ENCODE assay signal across 8 mouse cellular contexts in genomic region chr8:123752773-123753468, GRCm38 (mm10). TPM values are rescaled to one million over a fixed set of nuclear protein-coding genes. Genes with fewer than 3 reads are reported as not detected.
A peak's percentile ranks its signal among the peaks of the same experiment; 100 is the strongest.
DNase-seq lines count a peak whose midpoint lies in the region; ATAC-seq and TF ChIP-seq lines count a peak whose summit lies in the region.

No protein-coding gene starts in this region.

- 0 out of 2 replicates have a peak, but pooled peaks have one; percentile 39 for ATAC-seq in heart, embryonic 14.5 days (ENCODE audit: insufficient number of reproducible peaks, insufficient read depth, low FRiP score, low read depth)
- ATAC-seq in forebrain, embryonic 15.5 days (replicated peaks) = peak; percentile 59
- ATAC-seq in midbrain, embryonic 14.5 days (ENCODE audit: low FRiP score, low TSS enrichment) = peak; percentile 49; the same call in 1 of the 2 replicates
- ATAC-seq in inflammation-experienced regulatory T-cells, adult 6 months = no peak

- H3K9me3 ChIP-seq in heart, embryonic 14.5 days (ENCODE audit: control insufficient read depth, low read length) = no peaks in the 10 kb centered on the region
- no peaks in the 10 kb centered on the region for H3K9me3 ChIP-seq in MEL (replicated peaks; ENCODE audit: insufficient read depth, low read length)
- H3K9me3 ChIP-seq in forebrain, embryonic 15.5 days = no peaks in the 10 kb centered on the region
- no peaks in the 10 kb centered on the region for H3K9me3 ChIP-seq in midbrain, embryonic 14.5 days (ENCODE audit: control insufficient read depth, low read length)

- H3K36me3 ChIP-seq in heart, embryonic 14.5 days (ENCODE audit: control insufficient read depth, insufficient read depth, low read length) = no peaks in the 10 kb centered on the region
- H3K36me3 ChIP-seq in MEL (ENCODE audit: control insufficient read depth in 1 of 2, insufficient read depth in 2 of 2, low read length in 2 of 2) = no peaks in the 10 kb centered on the region
- no peaks in the 10 kb centered on the region for H3K36me3 ChIP-seq in forebrain, embryonic 15.5 days
- no peaks in the 10 kb centered on the region for H3K36me3 ChIP-seq in midbrain, embryonic 14.5 days (ENCODE audit: control insufficient read depth, insufficient read depth, low read length)

- TF ChIP-seq EP300 in MEL (IDR thresholded peaks at IDR 0.05; ENCODE audit: low read depth in 1 of 2, low read length in 2 of 2) = no peak

- H3K9ac ChIP-seq in heart, embryonic 14.5 days (ENCODE audit: low read length) = no peak overlapping the region
- H3K9ac ChIP-seq in MEL (ENCODE audit: control insufficient read depth, low read depth, low read length, poor library complexity, severe bottlenecking) = no peak overlapping the region
- no peak overlapping the region for H3K9ac ChIP-seq in forebrain, embryonic 15.5 days (replicated peaks)
- H3K9ac ChIP-seq in midbrain, embryonic 14.5 days (replicated peaks; ENCODE audit: low read length) = no peak overlapping the region

- no peak for DNase-seq in heart, adult 9 months (ENCODE audit: low spot score in 2 of 2)
- no peak for DNase-seq in MEL (ENCODE audit: low read depth, low spot score)
- peak; percentile 84 for DNase-seq in midbrain, embryonic 14.5 days
- DNase-seq in thymus, postnatal 4 days = no peak
- DNase-seq in frontal cortex, postnatal 25 days (ENCODE audit: low spot score in 2 of 2) = no peak

- TF ChIP-seq POLR2A in MEL (IDR thresholded peaks at IDR 0.05; ENCODE audit: control insufficient read depth in 1 of 2, insufficient read depth in 1 of 2, low read depth in 1 of 2, low read length in 2 of 2, poor library complexity in 1 of 2) = no peak

- no peaks in the 10 kb centered on the region for H3K79me2 ChIP-seq in MEL (ENCODE audit: control insufficient read depth, insufficient read depth, low read length, poor library complexity)

- 0 out of 2 replicates have a peak overlapping the region, but pooled peaks have one; percentile 34 for H3K4me2 ChIP-seq in heart, embryonic 14.5 days (ENCODE audit: low read length)
- H3K4me2 ChIP-seq in forebrain, embryonic 15.5 days (replicated peaks) = no peak overlapping the region
- no peak overlapping the region for H3K4me2 ChIP-seq in midbrain, embryonic 14.5 days (ENCODE audit: low read length)

- no peaks in the 10 kb centered on the region for H3K27me3 ChIP-seq in heart, embryonic 14.5 days (ENCODE audit: control insufficient read depth, insufficient read depth, low read length)
- peaks cover 0 to 9% of the 10 kb centered on the region in 2 experiments; a peak in 3 of 4 replicates for H3K27me3 ChIP-seq in MEL (ENCODE audit: control insufficient read depth in 1 of 2, insufficient read depth in 2 of 2, low read length in 2 of 2)
- H3K27me3 ChIP-seq in forebrain, embryonic 15.5 days = no peaks in the 10 kb centered on the region
- H3K27me3 ChIP-seq in midbrain, embryonic 14.5 days (ENCODE audit: control insufficient read depth, insufficient read depth, low read length) = no peaks in the 10 kb centered on the region

- H3K4me3 ChIP-seq in heart, embryonic 14.5 days (ENCODE audit: control insufficient read depth in 1 of 2, insufficient read depth in 1 of 2, low read depth in 1 of 2, low read length in 2 of 2) = no peak overlapping the region
- no peak overlapping the region for H3K4me3 ChIP-seq in MEL (ENCODE audit: control insufficient read depth in 1 of 2, insufficient read depth in 1 of 2, low read depth in 2 of 2, low read length in 2 of 2)
- no peak overlapping the region for H3K4me3 ChIP-seq in forebrain, embryonic 15.5 days
- H3K4me3 ChIP-seq in midbrain, embryonic 14.5 days (replicated peaks; ENCODE audit: low read depth, low read length) = no peak overlapping the region

- TF ChIP-seq CTCF in MEL (IDR thresholded peaks at IDR 0.05 in 2 of 3, conservative IDR thresholded peaks at IDR 0.05 in 1 of 3; ENCODE audit: control insufficient read depth in 1 of 3, insufficient read depth in 1 of 3, low read depth in 2 of 3, low read length in 3 of 3, poor library complexity in 1 of 3, severe bottlenecking in 1 of 3) = no peak

- peaks cover 28 to 30% of the 10 kb centered on the region in 2 experiments for H3K4me1 ChIP-seq in heart, embryonic 14.5 days (ENCODE audit: control insufficient read depth in 2 of 2, insufficient read depth in 2 of 2, low read length in 2 of 2)
- no peaks in the 10 kb centered on the region for H3K4me1 ChIP-seq in MEL (ENCODE audit: control insufficient read depth in 1 of 2, insufficient read depth in 2 of 2, low read length in 2 of 2)
- peaks cover 22% of the 10 kb centered on the region for H3K4me1 ChIP-seq in forebrain, embryonic 15.5 days
- H3K4me1 ChIP-seq in midbrain, embryonic 14.5 days (ENCODE audit: control insufficient read depth, insufficient read depth, low read length) = peaks cover 18% of the 10 kb centered on the region

- H3K27ac ChIP-seq in heart, embryonic 14.5 days (replicated peaks in 1 of 2; ENCODE audit: control insufficient read depth in 1 of 2, insufficient read depth in 1 of 2, low read depth in 2 of 2, low read length in 2 of 2) = peak overlapping the region; percentile 62 to 71
- H3K27ac ChIP-seq in MEL (ENCODE audit: control insufficient read depth, low read depth, low read length) = no peak overlapping the region
- peak overlapping the region; percentile 55 for H3K27ac ChIP-seq in forebrain, embryonic 15.5 days (replicated peaks)
- peak overlapping the region; percentile 67 for H3K27ac ChIP-seq in midbrain, embryonic 14.5 days (replicated peaks; ENCODE audit: low read depth, low read length)

- no peak for TF ChIP-seq RAD21 in MEL (IDR thresholded peaks at IDR 0.05; ENCODE audit: low read depth, low read length)

- WGBS in heart, embryonic 14.5 days = 48% methylated on average over 13 of the region's 13 CpGs
- 37% methylated on average over 13 of the region's 13 CpGs for WGBS in forebrain, embryonic 15.5 days
- 48% methylated on average over 13 of the region's 13 CpGs for WGBS in midbrain, embryonic 14.5 days

TF ChIP-seq in MEL, 35 proteins besides CTCF, POLR2A, EP300 and RAD21:
- TF ChIP-seq TBP (IDR thresholded peaks at IDR 0.05; ENCODE audit: low read depth, low read length) = 0 out of 2 replicates have a peak, but pooled peaks have one; percentile 36
- TF ChIP-seq BHLHE40 (IDR thresholded peaks at IDR 0.05; ENCODE audit: borderline replicate concordance, low read depth, low read length) = no peak

RNA-seq across cellular contexts. Expression of gene Rab4a, which starts 52.9 kb away (rescaled TPM):
- 31.7 and 34.7 TPM in 2 replicates for polyA plus RNA-seq in heart, embryonic 14.5 days (2014; fragmentation: Nextera tagmentation; extraction: Ambion mirVana)
- 22.2 and 23.1 TPM in 2 replicates for total RNA-seq in MEL (2012; rRNA removed)
- polyA plus RNA-seq in MEL (2012; ENCODE audit: insufficient read depth in 1 of 2, insufficient read length in 2 of 2, low read depth in 1 of 2, low replicate concordance in 2 of 2, missing spikeins in 1 of 2) = 10 to 100 TPM in 1 of 2 experiments, not detected in 1; 44.6 TPM
- 78.2 and 78.5 TPM in 2 replicates for polyA plus RNA-seq in forebrain, embryonic 15.5 days (2015; fragmentation: Nextera tagmentation; extraction: Ambion mirVana)
- polyA plus RNA-seq in midbrain, embryonic 14.5 days (2014; fragmentation: Nextera tagmentation; extraction: Ambion mirVana) = 69.8 and 75.8 TPM in 2 replicates
- 10 to 100 TPM; 15.9 to 21.4 (median 16.9) TPM for polyA plus RNA-seq in inflammation-experienced regulatory T-cells, adult 6 months (2017; shearing (Covaris generic))
